Mouse (Mus musculus): ENCODE measurements around the gene Nkx2-3. TPM values are rescaled to one million over a fixed set of nuclear protein-coding genes. Genes with fewer than 3 reads are reported as not detected.

Gene Nkx2-3
- polyA plus RNA-seq, 1 experiment, result not detected

DNA sequence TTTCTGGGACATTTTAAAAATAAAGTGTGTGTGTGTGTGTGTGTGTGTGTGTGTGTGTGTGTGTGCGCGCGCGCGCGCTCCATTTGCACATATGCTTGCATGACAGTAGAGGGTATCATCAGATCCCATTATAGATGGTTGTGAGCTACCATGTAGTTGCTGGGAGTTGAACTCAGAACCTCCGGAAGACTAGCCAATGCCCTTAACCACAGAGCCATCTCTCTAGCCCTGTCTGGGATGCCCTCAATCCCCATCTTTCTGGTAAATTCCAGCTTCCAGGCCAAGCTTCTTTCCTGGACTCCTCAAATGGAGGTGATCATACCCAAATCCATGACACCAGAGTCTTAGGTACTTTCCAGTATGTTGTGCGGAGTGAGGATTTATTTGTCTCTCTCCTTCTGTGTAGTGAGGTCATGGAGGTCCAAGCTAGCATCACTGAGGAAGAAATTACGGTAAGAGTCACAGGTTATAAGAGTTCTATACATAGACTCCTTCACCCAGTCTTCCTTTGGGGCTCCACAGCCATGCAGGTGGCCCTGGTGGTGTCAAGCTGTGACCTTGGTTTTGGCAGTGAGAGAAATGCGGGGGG lies 5.7 kb downstream of the Nkx2-3 start:
- peaks cover 3% of the 10 kb centered on the region for H3K4me1 ChIP-seq (ENCODE audit: control insufficient read depth, insufficient read depth, low read length)
- whole genome bisulfite sequencing, result 55% methylated on average over 10 of the region's 10 CpGs
- no peak overlapping the region for H3K4me3 ChIP-seq (replicated peaks; ENCODE audit: extremely low read depth, low read depth, low read length)
- DNase-seq, result no peak
- TF ChIP-seq POLR2A (IDR thresholded peaks at IDR 0.05; ENCODE audit: borderline replicate concordance, extremely low read depth, low read depth, low read length), result no peak
- no peak for TF ChIP-seq CTCF (IDR thresholded peaks at IDR 0.05; ENCODE audit: insufficient read depth, low read length)

DNA sequence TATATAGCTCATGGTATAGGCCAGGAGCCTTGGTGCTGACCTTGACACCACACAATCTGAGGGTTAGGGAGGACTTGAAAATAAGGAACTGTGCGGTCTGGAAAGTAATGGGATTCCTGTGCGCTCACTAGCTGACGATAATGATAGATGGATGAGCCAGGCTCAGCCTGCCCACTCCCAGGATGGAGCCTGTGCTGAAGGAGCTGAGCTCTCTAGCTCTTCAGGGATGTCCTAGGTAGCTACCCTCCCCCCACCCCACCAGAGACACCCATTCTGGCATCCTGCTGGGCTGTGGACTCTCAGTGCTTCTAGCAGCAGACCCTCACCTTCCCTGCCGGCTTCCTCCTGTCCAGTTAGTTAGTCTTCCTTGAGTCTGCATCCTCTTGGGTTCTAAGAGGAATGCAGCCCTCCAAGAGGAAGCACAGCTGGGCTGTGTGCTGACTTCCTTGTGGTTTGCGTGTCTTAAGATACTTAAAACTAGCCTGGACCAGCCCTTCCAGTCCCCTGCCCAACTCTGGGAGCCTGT lies 6.4 kb downstream of the Nkx2-3 start:
- TF ChIP-seq CTCF (IDR thresholded peaks at IDR 0.05; ENCODE audit: insufficient read depth, low read length) (no peak), POLR2A (IDR thresholded peaks at IDR 0.05; ENCODE audit: borderline replicate concordance, extremely low read depth, low read depth, low read length) (no peak)
- 7% methylated on average over 5 of the region's 5 CpGs for WGBS
- H3K4me3 ChIP-seq (replicated peaks; ENCODE audit: extremely low read depth, low read depth, low read length), result no peak overlapping the region
- H3K4me1 ChIP-seq (ENCODE audit: control insufficient read depth, insufficient read depth, low read length), result peaks cover 3% of the 10 kb centered on the region; the same call in 1 of the 2 replicates
- DNase-seq, result no peak

DNA sequence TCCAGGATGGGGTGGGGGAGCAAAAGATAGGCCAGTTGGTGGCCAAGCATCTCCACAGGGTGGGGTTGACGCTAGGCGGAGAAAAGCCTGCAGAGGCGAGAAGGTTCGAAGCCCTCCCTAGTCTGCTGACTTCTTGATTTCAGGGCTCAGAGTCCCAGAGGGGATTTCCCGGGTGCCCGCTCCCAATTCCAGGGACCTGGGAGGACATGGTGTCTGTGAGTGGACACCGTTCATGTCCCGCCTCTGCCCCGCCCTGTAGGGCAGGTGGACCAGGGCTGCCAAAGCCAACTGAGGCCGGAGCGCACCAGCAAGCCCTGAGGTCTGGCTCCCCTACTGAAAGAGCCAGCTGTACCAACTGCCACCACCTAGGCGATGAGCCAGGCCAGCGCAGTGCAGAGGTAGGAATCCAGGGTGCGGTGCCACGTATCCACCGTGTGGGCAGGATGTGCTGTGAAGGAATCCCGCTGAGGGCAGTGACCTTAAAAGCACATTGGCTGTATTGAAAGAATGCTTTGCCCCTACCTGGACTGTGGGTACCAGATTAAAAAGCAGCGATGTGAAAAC lies 7.9 kb downstream of the Nkx2-3 start:
- Histone ChIP-seq H3K4me1 (ENCODE audit: control insufficient read depth, insufficient read depth, low read length) (peaks cover 2% of the 10 kb centered on the region; the same call in 1 of the 2 replicates), H3K4me3 (replicated peaks; ENCODE audit: extremely low read depth, low read depth, low read length) (no peak overlapping the region)
- no peak for TF ChIP-seq POLR2A (IDR thresholded peaks at IDR 0.05; ENCODE audit: borderline replicate concordance, extremely low read depth, low read depth, low read length)
- TF ChIP-seq CTCF (IDR thresholded peaks at IDR 0.05; ENCODE audit: insufficient read depth, low read length), result no peak
- 18% methylated on average over 18 of the region's 18 CpGs for WGBS
- DNase-seq, result no peak

DNA sequence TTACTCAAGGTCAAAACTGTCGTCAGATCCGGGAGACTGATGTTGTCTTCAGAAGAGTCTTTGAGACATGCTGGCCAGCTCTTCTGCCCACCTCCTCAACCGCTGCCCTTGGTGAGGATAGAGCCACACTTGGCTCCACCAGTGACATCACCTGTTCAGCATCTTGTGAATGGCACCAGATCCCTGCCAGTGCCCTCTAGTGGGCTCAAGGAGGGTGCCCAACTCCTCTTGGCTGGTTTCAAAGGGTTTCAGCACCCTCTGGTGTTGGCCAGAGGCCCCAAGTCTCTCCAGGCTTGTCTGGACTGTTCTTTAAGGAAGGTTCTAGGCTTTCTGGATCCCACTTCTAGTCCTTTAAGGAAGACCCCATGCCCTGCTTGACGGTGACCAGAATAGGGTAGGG lies 11.8 kb downstream of the Nkx2-3 start:
- WGBS, result 39% methylated on average over 4 of the region's 4 CpGs
- Histone ChIP-seq H3K4me1 (ENCODE audit: control insufficient read depth, insufficient read depth, low read length) (no peaks in the 10 kb centered on the region), H3K4me3 (replicated peaks; ENCODE audit: extremely low read depth, low read depth, low read length) (no peak overlapping the region)
- peak; percentile 34 for DNase-seq
- TF ChIP-seq CTCF (IDR thresholded peaks at IDR 0.05; ENCODE audit: insufficient read depth, low read length) (peak; percentile 90), POLR2A (IDR thresholded peaks at IDR 0.05; ENCODE audit: borderline replicate concordance, extremely low read depth, low read depth, low read length) (no peak)

DNA sequence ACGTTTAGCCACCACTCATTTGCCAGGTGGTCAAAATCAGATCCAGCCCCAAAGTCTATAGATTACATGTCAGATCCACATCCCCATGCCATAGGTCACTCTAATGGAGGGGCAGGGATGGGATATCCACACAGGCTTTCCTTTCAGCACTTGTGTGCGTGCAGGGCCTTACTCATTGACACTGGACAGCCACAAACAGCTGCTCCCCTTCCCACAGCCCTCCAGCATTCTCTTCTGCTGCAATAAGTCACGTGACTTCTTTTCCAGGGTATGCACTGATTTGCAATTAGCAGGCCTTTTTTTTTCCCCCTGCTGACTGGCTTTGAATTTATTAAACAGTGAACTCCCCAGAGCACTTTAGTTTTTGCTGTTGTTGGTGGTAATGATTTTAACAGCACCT lies 14.0 kb downstream of the Nkx2-3 start:
- Histone ChIP-seq H3K4me1 (ENCODE audit: control insufficient read depth, insufficient read depth, low read length) (no peaks in the 10 kb centered on the region), H3K4me3 (replicated peaks; ENCODE audit: extremely low read depth, low read depth, low read length) (no peak overlapping the region)
- TF ChIP-seq CTCF (IDR thresholded peaks at IDR 0.05; ENCODE audit: insufficient read depth, low read length) (no peak), POLR2A (IDR thresholded peaks at IDR 0.05; ENCODE audit: borderline replicate concordance, extremely low read depth, low read depth, low read length) (no peak)
- 45% methylated on average over 3 of the region's 3 CpGs for WGBS
- DNase-seq, result no peak

DNA sequence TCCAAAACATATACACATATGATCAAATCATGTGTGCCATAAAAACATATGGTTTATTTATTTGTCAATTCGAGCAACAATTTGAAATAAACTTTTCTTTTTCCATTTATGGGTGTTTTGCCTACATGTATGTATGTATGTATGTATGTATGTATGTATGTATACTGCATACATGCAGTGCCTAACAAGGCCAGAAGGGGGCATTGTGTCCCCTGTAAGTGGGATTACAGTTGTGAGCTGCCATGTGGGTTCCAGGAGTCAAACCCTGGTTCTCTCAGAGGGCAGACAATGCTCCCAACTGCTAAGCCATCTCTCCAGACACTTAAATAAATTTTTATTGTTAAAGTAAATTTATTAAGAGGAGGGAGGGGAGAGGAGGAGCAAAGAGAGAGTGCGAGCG lies 15.2 kb downstream of the Nkx2-3 start:
- Histone ChIP-seq H3K4me1 (ENCODE audit: control insufficient read depth, insufficient read depth, low read length) (no peaks in the 10 kb centered on the region), H3K4me3 (replicated peaks; ENCODE audit: extremely low read depth, low read depth, low read length) (no peak overlapping the region)
- 87% methylated on average over 3 of the region's 3 CpGs for WGBS
- TF ChIP-seq POLR2A (IDR thresholded peaks at IDR 0.05; ENCODE audit: borderline replicate concordance, extremely low read depth, low read depth, low read length), result no peak
- no peak for TF ChIP-seq CTCF (IDR thresholded peaks at IDR 0.05; ENCODE audit: insufficient read depth, low read length)
- no peak for DNase-seq

DNA sequence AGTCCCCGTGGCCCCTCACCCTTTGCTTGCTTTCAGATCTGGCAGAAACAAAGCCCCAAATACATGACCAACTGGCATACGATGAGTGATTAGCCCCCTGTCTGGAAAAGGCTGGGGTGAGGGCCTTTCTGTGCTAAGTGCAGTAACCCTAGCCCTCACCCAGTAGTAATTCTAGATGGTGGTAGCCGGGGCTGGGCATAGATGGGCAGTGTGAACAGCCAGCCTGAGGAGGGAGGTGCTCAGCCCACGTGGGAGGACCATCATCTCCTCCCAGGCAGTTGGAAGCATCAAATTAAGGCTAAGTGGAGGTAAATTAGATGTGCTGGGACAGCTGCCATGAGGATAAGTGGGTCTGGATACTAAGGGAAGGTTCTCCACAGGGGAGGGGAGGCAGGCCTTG lies 17.0 kb downstream of the Nkx2-3 start:
- H3K4me3 ChIP-seq (replicated peaks; ENCODE audit: extremely low read depth, low read depth, low read length), result no peak overlapping the region
- DNase-seq, result no peak
- WGBS, result 39% methylated on average over 4 of the region's 4 CpGs
- no peak for TF ChIP-seq CTCF (IDR thresholded peaks at IDR 0.05; ENCODE audit: insufficient read depth, low read length)
- no peak for TF ChIP-seq POLR2A (IDR thresholded peaks at IDR 0.05; ENCODE audit: borderline replicate concordance, extremely low read depth, low read depth, low read length)
- no peaks in the 10 kb centered on the region for H3K4me1 ChIP-seq (ENCODE audit: control insufficient read depth, insufficient read depth, low read length)

DNA sequence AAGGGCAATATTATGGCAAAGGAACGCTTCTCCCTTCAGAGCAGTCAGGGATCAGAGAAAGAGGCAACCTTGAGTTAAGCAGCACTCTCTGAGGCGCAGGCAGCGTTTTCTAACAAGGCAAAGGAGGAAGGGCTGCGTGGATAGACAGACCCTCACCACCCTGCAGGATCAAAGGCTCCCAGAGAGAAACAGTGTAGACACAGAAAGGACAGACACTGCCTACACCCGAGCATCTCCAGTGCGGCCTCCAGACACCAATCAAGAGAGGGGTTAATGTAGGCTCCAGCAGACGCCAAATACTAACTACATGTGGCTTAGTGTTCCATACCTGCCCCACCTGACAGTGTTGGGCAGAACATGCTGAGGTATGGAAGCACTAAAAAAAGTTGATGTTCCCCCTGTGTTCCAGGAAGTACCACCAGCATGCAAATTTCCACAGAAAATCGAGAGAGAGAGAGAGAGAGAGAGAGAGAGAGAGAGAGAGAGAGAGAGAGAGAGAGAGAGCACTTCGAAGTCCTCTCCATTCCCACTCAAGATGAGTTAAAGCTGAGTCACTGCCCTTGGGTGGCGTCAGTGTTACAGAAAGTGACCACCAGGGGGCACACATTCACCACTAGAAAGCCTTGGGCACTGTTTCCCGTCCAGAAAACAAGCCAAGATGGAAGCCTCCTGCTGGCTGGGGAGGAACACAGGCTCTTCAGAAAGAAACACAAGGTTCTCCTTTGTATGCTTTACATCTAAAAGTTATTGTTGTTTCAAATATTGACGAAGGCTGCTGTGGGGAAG lies 18.5 kb downstream of the Nkx2-3 start:
- no peak overlapping the region for H3K4me3 ChIP-seq (replicated peaks; ENCODE audit: extremely low read depth, low read depth, low read length)
- peak; percentile 76 for DNase-seq
- no peaks in the 10 kb centered on the region for H3K4me1 ChIP-seq (ENCODE audit: control insufficient read depth, insufficient read depth, low read length)
- TF ChIP-seq CTCF (IDR thresholded peaks at IDR 0.05; ENCODE audit: insufficient read depth, low read length) (peak; percentile 91), POLR2A (IDR thresholded peaks at IDR 0.05; ENCODE audit: borderline replicate concordance, extremely low read depth, low read depth, low read length) (no peak)
- 29% methylated on average over 12 of the region's 12 CpGs for WGBS

DNA sequence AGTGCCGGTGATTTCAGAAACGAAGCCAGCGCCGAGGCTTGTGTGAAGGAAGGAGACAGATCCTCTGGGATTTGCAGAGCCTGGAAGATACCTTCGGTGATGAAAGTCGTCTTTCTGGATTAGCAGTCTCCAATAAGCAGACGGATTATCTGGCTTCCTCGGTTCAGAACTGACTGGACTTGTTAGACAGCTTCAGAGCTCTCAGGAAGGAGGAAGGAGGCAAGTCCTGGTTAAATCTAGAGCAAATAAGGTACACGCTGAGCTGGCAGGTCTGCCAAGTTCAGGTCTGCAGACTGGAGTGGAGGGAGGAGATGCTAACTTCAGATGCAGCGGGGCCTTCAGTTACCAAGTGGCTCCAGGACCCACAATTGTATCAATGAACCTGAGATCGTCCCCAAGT lies 29.7 kb downstream of the Nkx2-3 start:
- 62% methylated on average over 11 of the region's 11 CpGs for WGBS
- no peak for TF ChIP-seq CTCF (IDR thresholded peaks at IDR 0.05; ENCODE audit: insufficient read depth, low read length)
- TF ChIP-seq POLR2A (IDR thresholded peaks at IDR 0.05; ENCODE audit: borderline replicate concordance, extremely low read depth, low read depth, low read length), result no peak
- DNase-seq, result no peak
- no peaks in the 10 kb centered on the region for H3K4me1 ChIP-seq (ENCODE audit: control insufficient read depth, insufficient read depth, low read length)
- no peak overlapping the region for H3K4me3 ChIP-seq (replicated peaks; ENCODE audit: extremely low read depth, low read depth, low read length)

All from lung, adult 2 months (tissue).